Mouse (Mus musculus): ENCODE measurements around the gene Defb46.

The Defb46 gene
- long read RNA-seq, experiment 1 = 0 reads
- long read RNA-seq, experiment 2 = 0 reads

GRCm38 (mm10) chr8:19239616-19240015 lies at the start of gene Defb46:
Gene Defb46, plus strand, starts transcription at chr8:19239916.
- intact Hi-C loops (cut with DNase I) = no loop called here

- intact Hi-C loops (cut with DNase I) = no loop called here
Observed at GRCm38 (mm10) chr8:19225161-19225560, 14.6 kb upstream of the Defb46 start, which contains the start of gene Defb6. Gene Defb6, plus strand, starts transcription at chr8:19225478.

- intact Hi-C loops (cut with DNase I) = no loop called here
Observed at GRCm38 (mm10) chr8:19238101-19238500, 1.6 kb upstream of the Defb46 start.

GRCm38 (mm10) chr8:19247280-19247679 lies 7.6 kb downstream of the Defb46 start, which contains the start of gene Defb5:
Gene Defb5, plus strand, starts transcription at chr8:19247580.
- intact Hi-C loops (cut with DNase I) = loop anchor here (5.0 kb wide), 2 partner anchors 55 to 275 kb away; no protein-coding TSS in a partner anchor

- intact Hi-C loops (cut with DNase I) = no loop called here
Observed at GRCm38 (mm10) chr8:19258136-19258535, 18.4 kb downstream of the Defb46 start.

GRCm38 (mm10) chr8:19259667-19260066 lies 20.0 kb downstream of the Defb46 start:
- intact Hi-C loops (cut with DNase I) = no loop called here

All from adrenal gland (tissue).